Mouse (Mus musculus) MEL (cell line): ENCODE data around the gene Slc29a4.

Source experiments
- CTCF ChIP-seq, 3 experiments: IDR thresholded peaks in 2 of 3; conservative IDR thresholded peaks in 1 of 3; 2 replicates each; pipeline ENCODE4 v1.5.1; 2011 to 2012; ENCODE audit warnings: low read length in 3 of 3, low read depth in 2 of 3, mild to moderate bottlenecking in 2 of 3, improper control_type of control experiment in 1 of 3, inconsistent platforms in 1 of 3, mixed read lengths in 1 of 3, moderate library complexity in 1 of 3; ENCODE audit not compliant: control insufficient read depth in 1 of 3, insufficient read depth in 1 of 3, poor library complexity in 1 of 3, severe bottlenecking in 1 of 3
- E2F4 ChIP-seq: IDR thresholded peaks from 2 replicates; pipeline ENCODE4 v1.6.1; 2011; ENCODE audit warnings: low read depth, low read length, improper control_type of control experiment, borderline replicate concordance
- EP300 ChIP-seq, 2 experiments: IDR thresholded peaks; 2 replicates each; pipeline ENCODE4 v1.6.1; 2011; ENCODE audit warnings: improper control_type of control experiment in 2 of 2, low read length in 2 of 2, low read depth in 1 of 2, mild to moderate bottlenecking in 1 of 2
- ETS1 ChIP-seq: IDR thresholded peaks from 2 replicates; pipeline ENCODE4 v1.6.1; 2012; ENCODE audit warnings: low read depth, mild to moderate bottlenecking, inconsistent platforms, low read length, improper control_type of control experiment, moderate library complexity
- GATA1 ChIP-seq: IDR thresholded peaks from 2 replicates; pipeline ENCODE4 v1.6.1; 2011; ENCODE audit warnings: low read depth, low read length, improper control_type of control experiment
- MAFK ChIP-seq: IDR thresholded peaks from 2 replicates; pipeline ENCODE4 v1.6.1; 2011; ENCODE audit warnings: low read depth, mild to moderate bottlenecking, low read length, improper control_type of control experiment, borderline replicate concordance
- POLR2A ChIP-seq, 2 experiments: IDR thresholded peaks; 2 replicates each; pipeline ENCODE4 v1.6.1; 2011 to 2012; ENCODE audit warnings: low read length in 2 of 2, mild to moderate bottlenecking in 2 of 2, control low read depth in 1 of 2, improper control_type of control experiment in 1 of 2, low read depth in 1 of 2, moderate library complexity in 1 of 2; ENCODE audit not compliant: control insufficient read depth in 1 of 2, insufficient read depth in 1 of 2, poor library complexity in 1 of 2
- RAD21 ChIP-seq: IDR thresholded peaks from 2 replicates; pipeline ENCODE4 v1.6.1; 2011; ENCODE audit warnings: mild to moderate bottlenecking, low read depth, low read length, improper control_type of control experiment
- RCOR1 ChIP-seq: IDR thresholded peaks from 2 replicates; pipeline ENCODE4 v1.6.1; 2012; ENCODE audit warnings: low read depth, mild to moderate bottlenecking, inconsistent platforms, low read length, improper control_type of control experiment
- USF2 ChIP-seq, 2 experiments: IDR thresholded peaks; 2 replicates each; pipeline ENCODE4 v1.6.1; 2011 to 2012; ENCODE audit warnings: improper control_type of control experiment in 2 of 2, low read length in 2 of 2, borderline replicate concordance in 1 of 2, inconsistent platforms in 1 of 2, low read depth in 1 of 2, mild to moderate bottlenecking in 1 of 2; ENCODE audit not compliant: insufficient read depth in 1 of 2

GRCm38 (mm10) chr5:142690343-142690742 is 2.0 kb upstream of the Slc29a4 start:
- TF ChIP-seq EP300 (IDR thresholded peaks at IDR 0.05; ENCODE audit: low read depth in 1 of 2, low read length in 2 of 2) (no peak), POLR2A (IDR thresholded peaks at IDR 0.05; ENCODE audit: control insufficient read depth in 1 of 2, insufficient read depth in 1 of 2, low read depth in 1 of 2, low read length in 2 of 2, poor library complexity in 1 of 2) (no peak), USF2 (IDR thresholded peaks at IDR 0.05; ENCODE audit: borderline replicate concordance in 1 of 2, insufficient read depth in 1 of 2, low read depth in 1 of 2, low read length in 2 of 2) (no peak), CTCF (IDR thresholded peaks at IDR 0.05 in 2 of 3, conservative IDR thresholded peaks at IDR 0.05 in 1 of 3; ENCODE audit: control insufficient read depth in 1 of 3, insufficient read depth in 1 of 3, low read depth in 2 of 3, low read length in 3 of 3, poor library complexity in 1 of 3, severe bottlenecking in 1 of 3) (no peak), ETS1 (no peak), MAFK (no peak), E2F4 (no peak), RCOR1 (no peak), GATA1 (no peak), RAD21 (no peak)
